Mouse (Mus musculus): Measurements from ENCODE around the gene Tmem237. TPM values are rescaled to one million over a fixed set of nuclear protein-coding genes. Genes with fewer than 3 reads are reported as not detected.
A peak's percentile ranks its signal among the peaks of the same experiment; 100 is the strongest.

Gene Tmem237
- total RNA-seq (2021) = 1 to 10 TPM; 4.3 to 6.2 TPM

DNA sequence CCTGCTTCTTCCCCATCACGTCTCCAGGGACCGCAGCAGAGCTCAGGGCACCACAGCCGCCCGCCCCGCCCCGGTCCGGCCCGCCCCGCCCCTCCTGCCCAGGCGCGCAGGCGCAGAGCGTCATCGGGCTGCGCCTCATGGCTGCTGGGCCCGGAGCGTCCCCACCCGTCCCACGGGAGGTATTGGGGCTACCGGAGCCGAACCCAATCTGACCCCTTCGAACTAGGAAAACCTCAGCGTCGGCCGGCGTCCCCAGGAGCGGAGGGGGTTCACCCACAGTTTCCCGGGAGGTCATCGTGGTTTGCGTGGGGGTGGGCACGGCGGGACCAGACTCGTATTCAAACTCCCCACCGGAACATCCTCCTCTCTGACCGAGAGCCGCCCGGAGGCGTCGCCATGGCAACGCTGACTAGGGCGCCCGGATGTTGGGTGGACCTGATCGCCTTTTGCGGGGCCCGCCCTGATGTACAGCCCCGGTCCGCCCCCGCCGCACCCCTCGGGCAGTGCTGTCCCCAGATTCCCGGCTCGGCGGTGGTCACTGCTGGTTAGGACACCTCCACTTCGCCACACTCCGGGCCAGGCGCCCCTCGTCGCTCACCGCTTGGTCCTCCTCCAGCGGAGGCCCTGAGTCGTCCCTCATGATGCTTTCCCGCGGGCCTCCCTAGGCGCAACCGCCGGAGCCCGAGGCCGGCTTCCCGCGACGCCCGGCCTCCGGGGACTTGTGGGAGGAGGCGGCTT, at the start of gene Tmem237:
Gene Tmem237, minus strand, starts transcription at position 689 of the 738 bp plus-strand sequence.
- intact Hi-C loops (cut with DNase I) = no loop called here
- peak; percentile 92 to 93 for DNase-seq

DNA sequence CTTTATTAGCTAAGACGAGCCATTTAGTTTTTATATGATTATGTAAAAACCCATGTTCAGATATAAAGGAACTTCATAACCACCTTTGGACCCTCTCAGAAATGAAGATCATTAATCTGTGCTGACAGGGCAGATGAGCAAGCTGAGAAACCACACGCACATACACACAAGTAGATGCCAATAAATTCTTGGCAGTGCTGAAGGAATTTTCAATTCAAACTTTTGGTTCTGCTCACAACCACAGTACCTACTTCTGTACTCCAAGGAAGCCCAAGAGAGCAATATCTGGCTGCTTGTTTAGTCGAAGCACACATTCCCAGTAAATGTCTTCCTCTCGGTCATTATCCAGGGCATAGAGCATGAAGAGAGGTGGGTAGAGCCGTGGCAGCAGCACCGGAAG, 49.4 kb upstream of the Tmem237 start:
- DNase-seq = no peak
- intact Hi-C loops (cut with DNase I) = no loop called here

DNA sequence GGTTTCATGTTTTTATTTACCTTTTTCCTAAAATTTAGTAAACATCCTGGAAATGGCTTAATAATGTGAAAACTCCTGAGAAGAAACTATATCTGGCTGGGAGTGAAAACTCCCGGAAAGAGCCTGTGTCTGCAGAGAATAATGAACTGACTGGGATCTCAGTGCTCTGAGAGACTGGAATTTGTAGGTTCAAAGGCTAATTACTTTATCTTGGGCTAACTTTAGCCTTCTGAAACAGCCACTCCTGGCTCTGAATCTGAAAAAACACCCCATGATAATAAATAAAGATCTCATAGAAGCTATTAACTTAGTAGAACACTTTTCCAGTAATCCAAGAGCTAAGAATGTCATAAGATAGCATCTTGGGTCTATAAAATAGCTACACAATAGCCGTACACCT, 48.3 kb upstream of the Tmem237 start:
- intact Hi-C loops (cut with DNase I) = no loop called here
- no peak for DNase-seq

DNA sequence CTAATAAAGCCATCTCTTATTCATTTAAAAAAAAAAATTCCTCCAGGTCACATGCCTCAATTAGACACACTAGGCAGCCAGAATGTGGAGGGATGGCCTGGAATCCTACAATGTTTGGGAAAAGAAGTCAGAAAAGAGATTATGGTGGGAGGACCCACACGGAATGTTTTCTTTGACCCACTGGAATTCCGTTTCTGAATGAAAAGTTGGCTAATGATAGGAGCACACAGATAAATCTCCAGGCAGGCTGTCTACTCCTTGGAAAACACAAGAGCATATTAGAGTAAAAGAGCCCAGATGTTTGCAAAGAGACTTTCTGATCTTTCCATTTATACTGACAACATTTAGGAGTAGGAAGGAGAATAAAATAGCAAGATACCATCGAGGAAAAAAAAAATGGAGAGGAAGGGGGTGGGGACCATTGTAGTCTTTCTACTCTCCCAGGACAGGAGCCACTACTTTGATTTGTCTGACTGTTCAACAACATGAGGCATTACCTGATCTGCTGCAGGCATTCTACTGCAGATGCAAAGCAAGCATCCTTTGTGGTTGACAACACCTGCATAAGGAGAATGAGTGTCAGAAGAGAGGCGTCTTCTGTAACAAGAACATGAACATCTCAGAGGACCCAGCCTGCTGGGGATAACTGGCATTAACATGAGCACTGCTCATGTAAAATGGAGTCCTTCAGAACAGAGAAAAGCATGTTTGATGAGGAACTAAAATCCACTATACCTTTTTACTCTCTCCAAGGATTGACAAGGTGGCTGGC, 47.6 kb upstream of the Tmem237 start:
- intact Hi-C loops (cut with DNase I) = no loop called here
- DNase-seq = no peak

DNA sequence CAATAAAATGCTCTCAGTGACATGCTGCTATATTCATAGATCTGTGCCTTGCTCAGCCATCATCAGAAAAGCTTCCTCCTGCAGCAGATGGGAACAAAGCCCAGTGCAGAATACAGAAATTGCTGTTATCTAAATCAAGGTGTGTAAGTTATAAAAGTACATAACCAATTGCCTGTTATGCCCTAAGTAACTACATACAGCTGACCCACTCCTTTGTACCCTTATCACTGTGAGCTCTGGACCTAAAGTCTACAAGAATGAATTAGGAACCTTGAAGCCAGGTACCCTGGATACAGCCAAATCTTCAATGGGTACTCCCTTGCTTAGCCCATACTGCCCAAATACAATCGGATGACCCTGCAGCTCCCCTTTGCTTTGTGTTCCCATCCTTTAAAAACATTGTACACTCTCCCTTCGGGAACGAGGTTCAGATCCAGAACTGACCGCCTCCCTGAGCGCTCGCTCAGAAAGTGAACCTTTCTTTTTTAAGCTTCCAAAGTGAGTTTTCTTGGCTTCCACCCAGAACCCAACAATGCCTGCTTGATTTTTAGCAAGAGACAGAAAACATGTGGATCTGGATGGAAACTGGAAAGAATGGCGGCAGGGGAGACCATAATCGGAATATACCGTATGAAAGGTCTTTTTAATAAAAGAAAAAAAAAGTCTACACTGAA, 46.2 kb upstream of the Tmem237 start:
- DNase-seq = no peak
- intact Hi-C loops (cut with DNase I) = no loop called here

DNA sequence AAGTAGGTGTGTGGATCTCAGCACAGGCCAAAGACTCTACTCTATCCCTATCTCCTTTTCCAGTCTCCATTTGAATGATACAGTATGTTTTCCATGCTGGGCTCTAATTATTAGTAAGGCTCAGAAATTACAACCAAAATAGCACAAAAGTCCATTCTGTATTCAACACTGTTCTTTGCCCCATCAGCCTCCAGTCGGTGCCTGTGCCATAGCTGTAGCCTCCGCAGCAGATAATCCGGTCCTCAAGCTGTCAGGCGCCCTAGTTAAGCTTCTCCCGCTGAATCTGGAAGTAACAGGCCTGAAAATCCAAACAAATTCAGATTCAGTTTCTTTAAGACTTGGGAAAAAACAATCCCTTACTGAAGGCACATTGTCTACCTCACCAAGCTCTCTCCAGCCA, 43.7 kb upstream of the Tmem237 start:
- intact Hi-C loops (cut with DNase I) = no loop called here
- DNase-seq = no peak

DNA sequence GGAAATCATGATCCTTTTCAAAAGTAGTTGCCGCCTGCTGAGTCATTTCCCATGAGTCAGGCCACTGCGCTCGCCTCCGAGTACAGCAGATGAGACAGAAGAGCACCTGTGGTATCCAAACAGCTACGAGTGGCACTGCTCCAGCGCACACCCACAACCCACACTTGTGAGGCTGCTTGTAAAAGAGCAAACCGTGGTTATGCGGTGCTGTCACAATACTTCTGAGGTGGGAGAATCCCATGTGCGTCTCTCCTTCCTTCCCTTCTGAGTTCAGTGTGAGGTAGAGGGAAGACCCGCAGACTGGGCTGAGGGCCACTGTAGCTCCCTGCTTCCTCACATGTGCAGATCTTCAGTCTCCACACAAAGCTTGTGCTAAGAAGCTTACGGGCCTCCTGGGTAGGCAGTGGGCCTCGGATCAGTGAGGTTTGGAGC, 42.8 kb upstream of the Tmem237 start, which contains the start of gene Mpp4:
Gene Mpp4, minus strand, starts transcription at position 360 of the 432 bp plus-strand sequence.
- no peak for DNase-seq

DNA sequence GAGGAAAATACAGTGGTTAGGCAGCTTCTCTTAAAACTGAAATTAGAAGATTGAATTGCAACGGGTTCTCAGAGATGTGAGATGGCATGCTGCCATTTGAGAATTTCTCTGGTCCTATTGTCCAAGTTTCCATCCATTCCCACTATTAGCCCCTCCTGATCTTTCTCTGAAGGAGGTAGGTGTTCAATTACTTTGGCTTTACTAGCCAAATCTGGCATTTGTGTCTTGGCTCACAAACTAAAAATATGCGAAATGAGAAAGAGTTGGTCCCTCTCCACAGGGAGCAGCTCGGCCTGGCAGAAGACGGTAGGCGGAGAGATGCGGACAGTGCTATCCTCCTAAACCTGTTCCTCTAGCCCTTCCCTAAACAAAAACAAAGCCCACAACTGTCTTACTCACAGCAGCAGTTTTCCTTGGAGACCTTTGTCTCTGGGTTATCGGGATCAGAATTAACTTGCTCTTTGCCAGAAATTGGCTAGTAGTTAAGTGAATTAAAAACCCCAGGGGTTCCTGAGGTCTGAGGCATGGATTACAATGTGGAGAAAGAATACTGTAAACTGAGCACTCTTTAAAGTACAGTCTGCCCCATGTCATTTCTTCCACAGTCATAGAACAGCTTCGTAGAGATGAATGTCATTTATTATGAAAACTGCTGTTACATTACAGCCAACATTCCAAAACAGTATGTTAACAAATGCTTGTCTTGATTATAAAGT, 42.3 kb upstream of the Tmem237 start:
- intact Hi-C loops (cut with DNase I) = no loop called here
- no peak for DNase-seq

More for the DNA sequence above, 42.8 kb upstream of the Tmem237 start, which contains the start of gene Mpp4:
- intact Hi-C loops (cut with DNase I) = no loop called here

DNA sequence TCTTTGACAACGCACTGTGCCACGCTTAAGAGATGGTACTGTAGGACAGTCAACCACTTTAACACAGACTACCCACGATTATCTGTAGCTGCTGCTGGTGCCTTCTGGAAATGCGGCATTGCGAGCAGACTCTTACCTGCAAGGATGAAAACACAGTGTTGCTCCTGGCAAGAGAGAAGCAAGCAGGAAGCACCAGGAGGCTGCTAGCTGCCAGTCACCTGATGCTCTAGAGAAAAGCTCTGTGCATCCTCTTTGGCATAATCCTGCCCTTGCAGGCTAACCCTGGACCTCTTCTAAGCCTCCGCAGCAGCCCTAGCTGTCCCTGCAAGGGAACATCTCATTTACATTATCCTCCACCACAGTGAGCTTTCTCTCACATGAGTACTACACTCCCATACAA, 41.2 kb upstream of the Tmem237 start:
- intact Hi-C loops (cut with DNase I) = no loop called here
- DNase-seq = no peak

DNA sequence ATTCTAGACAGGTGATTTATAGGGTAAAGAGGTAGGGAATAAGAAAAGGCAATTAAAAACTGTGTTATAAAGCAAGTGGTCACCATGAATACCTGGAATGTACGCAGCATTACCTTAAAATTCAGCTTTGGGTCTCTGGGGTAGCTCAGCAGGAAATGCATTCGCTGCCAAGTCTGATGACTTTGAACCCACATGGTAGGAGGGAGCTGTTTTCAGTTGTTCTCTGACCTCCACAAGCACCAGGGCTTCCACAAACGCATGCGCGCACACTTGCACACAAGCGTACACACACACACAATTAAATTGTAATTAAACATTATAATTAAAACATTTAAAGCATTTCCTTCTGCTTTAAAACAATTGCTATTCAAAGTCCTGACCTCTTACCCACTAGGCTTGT, 40.7 kb upstream of the Tmem237 start:
- intact Hi-C loops (cut with DNase I) = no loop called here
- DNase-seq = no peak

DNA sequence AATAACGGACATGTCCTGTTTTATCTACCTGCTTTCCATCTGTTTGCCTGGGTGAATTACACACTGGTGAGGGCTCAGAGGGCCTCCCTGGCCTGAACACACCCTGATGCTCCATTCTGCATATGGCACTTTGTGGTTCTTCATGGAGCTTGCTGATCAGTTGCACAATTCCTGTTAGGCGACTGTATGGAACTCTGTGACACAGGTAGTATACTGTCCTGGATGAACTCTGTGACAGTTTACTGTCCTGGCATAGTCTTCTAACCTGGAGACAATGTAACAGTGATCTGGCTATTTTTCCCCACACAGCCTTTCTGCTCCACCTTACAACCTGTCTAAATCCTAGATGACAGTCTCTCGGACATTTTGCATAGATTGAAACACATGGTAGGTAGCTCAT, 38.9 kb upstream of the Tmem237 start:
- intact Hi-C loops (cut with DNase I) = no loop called here
- DNase-seq = no peak

DNA sequence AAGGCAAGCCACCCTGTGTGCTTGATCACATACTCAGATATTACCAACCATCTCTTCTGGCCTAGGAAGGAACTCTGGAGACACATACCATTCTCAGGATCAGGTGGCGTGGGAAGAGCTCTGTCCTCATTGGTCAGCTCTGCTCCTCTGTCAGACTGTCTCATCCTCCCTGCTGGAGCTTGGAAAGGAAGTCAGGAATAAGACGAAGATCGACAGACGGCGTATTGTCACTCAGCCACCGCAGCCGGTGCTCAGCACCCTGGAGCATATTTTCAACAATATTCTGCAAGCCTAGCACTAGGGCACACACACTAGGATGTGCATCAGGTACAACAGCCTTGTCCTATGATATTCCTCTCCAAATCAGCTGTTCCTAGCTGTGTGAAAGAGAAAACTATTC, 38.3 kb upstream of the Tmem237 start:
- intact Hi-C loops (cut with DNase I) = no loop called here
- no peak for DNase-seq

DNA sequence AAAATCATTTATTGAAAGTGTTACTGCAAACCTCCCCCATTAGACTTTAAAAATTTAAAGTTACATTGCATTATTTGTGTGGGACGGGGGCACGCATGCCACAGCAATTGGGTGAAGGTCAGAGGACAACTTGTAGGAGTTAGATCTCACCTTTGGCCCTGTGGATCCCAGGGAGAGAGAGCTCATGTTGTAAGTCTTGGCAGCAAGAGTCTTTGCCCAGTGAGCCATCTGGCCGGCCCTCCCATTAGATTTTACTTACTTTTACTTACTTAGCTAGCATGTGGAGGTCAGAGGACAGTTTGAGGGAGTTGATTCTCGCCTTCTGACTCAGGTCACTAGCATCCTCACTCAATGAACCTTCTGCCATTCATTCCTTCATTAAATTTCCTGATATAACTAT, 37.6 kb upstream of the Tmem237 start:
- intact Hi-C loops (cut with DNase I) = no loop called here
- no peak for DNase-seq

DNA sequence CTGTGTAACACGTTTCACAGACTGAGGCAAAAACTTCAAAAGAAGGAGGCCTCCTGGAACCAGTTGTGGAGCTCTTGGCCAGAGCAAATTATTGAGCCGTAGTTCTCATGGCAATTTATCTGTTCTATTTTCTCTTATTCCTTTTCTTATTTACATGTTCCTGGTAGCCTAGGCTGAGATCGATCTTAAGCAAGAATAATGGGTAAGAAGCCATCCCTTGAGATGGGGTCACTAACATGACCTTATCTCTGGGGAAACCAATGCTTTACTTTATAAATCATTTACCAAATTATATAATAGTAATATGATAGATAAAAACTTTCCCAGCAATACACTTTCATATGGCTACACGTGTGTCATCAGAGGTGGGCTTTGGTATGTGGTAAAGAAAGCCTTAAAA, 32.1 kb upstream of the Tmem237 start:
- DNase-seq = no peak
- intact Hi-C loops (cut with DNase I) = no loop called here

DNA sequence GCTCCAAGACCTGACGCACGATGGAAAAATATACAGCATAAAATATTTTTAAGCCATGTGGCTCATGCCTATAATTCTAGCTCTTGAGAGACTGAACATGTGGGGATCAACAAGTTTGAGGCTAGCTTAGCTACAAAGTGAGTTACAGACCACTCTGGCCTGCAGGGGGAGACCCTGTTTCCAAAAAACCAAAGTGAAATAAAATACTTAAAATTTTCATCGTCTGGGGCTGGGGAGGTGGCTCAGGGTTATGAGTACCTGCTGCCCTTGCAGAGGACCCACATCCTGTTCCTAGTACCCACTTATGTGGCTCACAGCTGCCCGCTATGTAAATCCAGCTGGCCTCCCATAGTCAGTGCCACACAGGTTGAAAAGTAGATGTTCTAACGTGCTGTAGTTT, 30.3 kb upstream of the Tmem237 start:
- intact Hi-C loops (cut with DNase I) = no loop called here
- DNase-seq = no peak

DNA sequence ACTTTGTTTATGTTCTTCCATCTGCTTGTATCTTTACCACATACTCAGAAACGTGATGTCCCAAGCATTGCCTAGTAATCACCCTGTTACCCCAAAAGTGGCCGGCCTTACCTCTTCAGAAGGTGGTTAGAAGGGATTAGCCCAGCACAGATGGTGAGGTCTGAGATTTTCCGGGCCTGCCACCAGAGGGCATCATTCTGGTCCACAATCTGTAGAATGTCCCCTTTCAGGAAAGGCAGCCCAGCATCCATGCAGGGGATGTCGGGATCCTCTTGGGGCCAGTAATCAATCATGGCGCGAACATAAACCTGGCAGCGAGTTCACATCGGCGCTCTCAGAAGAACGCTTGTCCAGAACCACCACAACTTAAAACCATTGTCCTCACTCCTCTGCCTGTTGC, 24.3 kb upstream of the Tmem237 start:
- DNase-seq = peak in 1 of 2 experiments; percentile 22
- intact Hi-C loops (cut with DNase I) = loop anchor here (1.0 kb wide), 1 partner anchor 94 kb away; no protein-coding TSS in a partner anchor

DNA sequence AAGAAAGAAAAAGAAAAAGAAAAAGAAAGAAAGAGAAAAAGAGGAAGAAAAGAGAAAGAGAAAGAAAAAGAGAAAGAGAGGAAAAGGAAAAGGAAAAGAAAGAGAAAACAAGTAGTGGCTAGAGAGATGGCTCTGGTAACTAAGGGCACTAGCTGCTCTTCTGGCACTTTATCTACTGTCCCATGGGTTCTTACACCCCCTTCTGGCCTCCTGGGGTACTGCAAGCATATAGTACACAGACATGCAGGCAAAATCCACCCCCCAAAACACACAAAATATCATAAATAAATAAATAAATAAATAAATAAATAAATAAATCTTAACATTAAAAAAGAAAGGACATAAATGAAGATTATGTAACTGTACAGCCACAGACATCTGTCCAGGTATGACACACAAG, 22.6 kb upstream of the Tmem237 start:
- peak; percentile 60 to 75 for DNase-seq
- intact Hi-C loops (cut with DNase I) = loop anchor here (1.0 to 2.0 kb wide), 3 partner anchors 74 to 373 kb away; no protein-coding TSS in a partner anchor

DNA sequence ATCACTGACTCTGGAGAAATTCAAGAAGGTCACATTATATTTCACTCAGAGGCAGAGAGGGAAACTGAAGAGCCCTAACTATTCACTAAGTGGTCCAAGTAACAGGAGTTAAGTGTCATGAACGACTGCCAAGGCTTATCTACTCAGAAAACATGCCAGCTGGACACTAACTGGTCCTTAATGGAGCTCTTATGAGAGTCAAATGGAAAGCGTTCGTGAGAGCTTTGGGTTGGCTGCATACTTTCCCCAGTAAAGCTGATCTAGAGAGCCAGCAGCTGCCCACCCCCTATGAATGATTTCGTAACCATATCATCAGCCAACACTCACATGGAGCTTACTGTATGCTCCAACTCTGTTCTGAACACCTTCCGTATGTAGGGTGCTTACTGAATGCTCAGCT, 14.2 kb upstream of the Tmem237 start:
- intact Hi-C loops (cut with DNase I) = no loop called here
- peak; percentile 54 to 64 for DNase-seq

DNA sequence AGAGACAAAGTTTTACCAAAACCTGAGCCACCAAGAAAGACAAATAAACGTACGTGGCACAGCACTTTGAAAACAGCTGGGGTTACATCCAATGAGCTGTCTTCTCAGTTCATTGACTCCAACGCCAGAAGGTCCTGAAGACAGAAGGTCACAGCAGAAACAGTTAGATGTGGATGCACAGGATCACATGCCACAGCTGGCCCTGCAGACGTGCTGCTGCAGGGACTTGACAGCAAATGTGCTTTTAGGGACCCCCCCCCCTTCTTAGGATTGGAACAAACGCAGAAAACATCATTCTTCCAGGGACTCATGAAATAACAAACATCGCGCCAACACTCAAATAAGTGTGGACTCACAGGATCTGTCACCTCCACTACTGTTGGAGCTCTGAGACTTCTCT, 8.7 kb upstream of the Tmem237 start:
- intact Hi-C loops (cut with DNase I) = no loop called here
- no peak for DNase-seq

DNA sequence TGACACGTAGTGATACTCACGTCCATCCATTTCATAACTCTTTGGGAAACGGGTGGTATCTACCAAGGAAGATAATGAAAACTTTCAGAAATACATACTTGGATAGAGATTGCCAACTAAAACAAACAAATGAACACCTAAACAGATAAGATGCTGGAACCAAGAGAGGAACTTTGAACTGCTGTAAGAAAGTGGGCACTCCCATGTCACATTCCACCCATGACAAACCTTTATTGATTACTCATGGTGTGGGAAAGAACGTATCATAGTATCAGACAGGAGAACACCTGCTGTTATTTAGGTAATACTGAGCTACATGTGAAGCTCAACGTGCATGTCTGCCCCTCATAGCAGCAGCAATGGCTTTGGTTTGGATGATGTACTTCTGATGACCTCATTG, 5.3 kb upstream of the Tmem237 start:
- DNase-seq = no peak
- intact Hi-C loops (cut with DNase I) = no loop called here

DNA sequence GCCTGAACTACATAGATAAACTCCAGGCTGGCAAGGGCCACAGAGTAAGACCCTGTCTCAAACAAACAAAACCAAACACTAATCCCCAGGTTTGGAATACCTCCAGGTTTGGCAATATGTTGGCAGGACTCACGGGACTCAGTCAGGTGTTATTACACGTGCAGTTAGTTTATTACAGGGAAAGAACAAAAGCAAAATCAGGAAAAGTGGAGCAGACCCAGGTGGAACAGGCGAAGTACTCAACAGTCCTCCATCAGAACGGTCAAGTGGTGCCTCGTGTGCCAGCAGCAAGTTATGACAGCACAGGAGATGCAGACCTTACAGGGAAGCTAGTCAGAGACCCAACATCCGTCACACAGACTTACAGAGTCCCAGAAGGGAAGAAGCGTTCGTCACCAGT, 9.7 kb downstream of the Tmem237 start:
- intact Hi-C loops (cut with DNase I) = no loop called here
- DNase-seq = no peak
